Mouse (Mus musculus) hindbrain, embryonic 12.5 days (tissue): Measurements from ENCODE around the gene Runx2. TPM values are rescaled to one million over a fixed set of nuclear protein-coding genes. Genes with fewer than 3 reads are reported as not detected.

ENCODE experiments used
- polyA plus RNA-seq: library from polyadenylated mRNA; unstranded; fragments of >200 nt; fragmentation: Nextera tagmentation; extraction: Ambion mirVana; gene quantifications from 2 replicates; pipeline ENCODE4 v1.2.1, GENCODE M21; 2016

Gene Runx2
- polyA plus RNA-seq, 1 experiment from 2014 or later, result 4.6 TPM

Other genes starting within 250 kb of the Runx2 start
- 26.2 and 26.9 TPM in 2 replicates for gene Supt3, start 37.6 kb downstream of the Runx2 start, polyA plus RNA-seq